8 mouse cellular contexts compared by ENCODE assay signal in the genomic region with DNA sequence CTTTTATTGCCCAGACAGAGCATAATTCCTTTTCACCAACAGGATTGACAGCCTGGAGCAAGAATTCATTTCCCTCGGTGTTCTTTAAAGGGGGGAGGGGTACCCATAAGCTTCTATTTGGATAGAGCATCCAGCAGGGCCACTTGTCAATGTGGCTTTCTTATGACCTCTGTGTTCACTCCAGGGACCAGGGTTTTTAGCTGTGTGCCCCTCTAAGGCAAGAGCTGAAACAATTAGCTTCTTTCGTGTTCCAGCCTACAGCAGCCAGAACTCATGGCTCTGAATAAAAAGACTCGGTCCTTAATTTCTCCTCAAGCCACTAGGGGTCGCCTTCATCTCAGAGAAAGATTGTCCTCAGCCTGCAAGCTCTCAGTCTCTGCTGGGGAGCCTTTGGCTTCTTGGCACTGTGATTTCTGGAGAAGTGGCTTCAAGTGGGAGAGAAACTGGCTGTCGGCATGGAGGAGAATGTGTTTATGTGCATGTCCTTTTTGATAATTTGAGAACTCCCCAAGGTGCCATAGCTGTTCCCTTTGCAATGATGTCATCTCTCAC. TPM values are rescaled to one million over a fixed set of nuclear protein-coding genes. Genes with fewer than 3 reads are reported as not detected.
A peak's percentile ranks its signal among the peaks of the same experiment; 100 is the strongest.
DNase-seq lines count a peak whose midpoint lies in the region; ATAC-seq and TF ChIP-seq lines count a peak whose summit lies in the region.

No protein-coding gene starts in this region.

- 9% methylated on average over 5 of the region's 5 CpGs for WGBS in bone marrow, adult 2 months
- WGBS in heart, embryonic 10.5 days: 10% methylated on average over 5 of the region's 5 CpGs
- 8% methylated on average over 5 of the region's 5 CpGs for WGBS in kidney, embryonic 14.5 days
- 6% methylated on average over 5 of the region's 5 CpGs for WGBS in limb, embryonic 14.5 days

- peak; percentile 83 for DNase-seq in A20 (ENCODE audit: low read depth, low spot score)
- peak; percentile 89 for DNase-seq in heart, embryonic 10.5 days (ENCODE audit: low spot score)
- peak; percentile 89 for DNase-seq in limb, embryonic 14.5 days (ENCODE audit: low spot score)
- peak; percentile 26 to 49 for DNase-seq in monocyte, adult 2 months (ENCODE audit: low read depth in 1 of 2, low spot score in 2 of 2)
- peak; percentile 55 to 67 for DNase-seq in spleen, postnatal 36 days (ENCODE audit: low spot score in 2 of 2)

- H3K27ac ChIP-seq in bone marrow, adult 2 months (ENCODE audit: control insufficient read depth, insufficient read depth, low read depth, low read length, poor library complexity): no peak overlapping the region
- no peak overlapping the region for H3K27ac ChIP-seq in embryonic fibroblast, embryonic 13.5 days (ENCODE audit: insufficient read depth, low read length)
- H3K27ac ChIP-seq in heart, embryonic 10.5 days: no peak overlapping the region
- no peak overlapping the region for H3K27ac ChIP-seq in kidney, embryonic 14.5 days (ENCODE audit: low read depth, low read length)
- H3K27ac ChIP-seq in limb, embryonic 14.5 days (replicated peaks; ENCODE audit: low read depth, low read length): 0 out of 2 replicates have a peak overlapping the region, but pooled peaks have one; percentile 74

- ATAC-seq in kidney, embryonic 14.5 days (ENCODE audit: low FRiP score, low TSS enrichment): peak; percentile 60
- peak; percentile 52; the same call in 1 of the 2 replicates for ATAC-seq in limb, embryonic 14.5 days (ENCODE audit: low FRiP score, low read depth)

- H3K4me1 ChIP-seq in bone marrow, adult 2 months (ENCODE audit: control insufficient read depth, insufficient read depth, low read length): no peaks in the 10 kb centered on the region
- H3K4me1 ChIP-seq in embryonic fibroblast, embryonic 13.5 days (ENCODE audit: control insufficient read depth, insufficient read depth, low read length): peaks cover 7% of the 10 kb centered on the region
- peaks cover 29% of the 10 kb centered on the region for H3K4me1 ChIP-seq in heart, embryonic 10.5 days
- H3K4me1 ChIP-seq in kidney, embryonic 14.5 days (ENCODE audit: control insufficient read depth, insufficient read depth, low read length): peaks cover 15% of the 10 kb centered on the region
- H3K4me1 ChIP-seq in limb, embryonic 14.5 days (ENCODE audit: control insufficient read depth, insufficient read depth, low read length): peaks cover 26% of the 10 kb centered on the region

- peaks cover 23% of the 10 kb centered on the region for H3K27me3 ChIP-seq in heart, embryonic 10.5 days (ENCODE audit: insufficient read depth, poor library complexity, severe bottlenecking)
- H3K27me3 ChIP-seq in kidney, embryonic 14.5 days (ENCODE audit: control insufficient read depth, insufficient read depth, low read length): no peaks in the 10 kb centered on the region
- no peaks in the 10 kb centered on the region for H3K27me3 ChIP-seq in limb, embryonic 14.5 days (ENCODE audit: control insufficient read depth, insufficient read depth, low read length)

- TF ChIP-seq POLR2A in bone marrow, adult 2 months (IDR thresholded peaks at IDR 0.05; ENCODE audit: borderline replicate concordance, control insufficient read depth, low read depth, low read length): no peak
- TF ChIP-seq POLR2A in embryonic fibroblast, embryonic 13.5 days (IDR thresholded peaks at IDR 0.05; ENCODE audit: low read depth, low read length): no peak; the same call in 1 of the 2 replicates
- no peak for TF ChIP-seq POLR2A in limb, embryonic 14.5 days (IDR thresholded peaks at IDR 0.05; ENCODE audit: borderline replicate concordance, extremely low read depth, insufficient read depth, insufficient read length)

- 0 out of 2 replicates have a peak overlapping the region, but pooled peaks have one; percentile 13 for H3K9ac ChIP-seq in kidney, embryonic 14.5 days (ENCODE audit: low read depth, low read length)
- H3K9ac ChIP-seq in limb, embryonic 14.5 days (ENCODE audit: low read depth, low read length, severe bottlenecking): no peak overlapping the region

- peak; percentile 51 for TF ChIP-seq CTCF in bone marrow, adult 2 months (IDR thresholded peaks at IDR 0.05; ENCODE audit: control insufficient read depth, insufficient read depth, low read length)
- peak; percentile 26; the same call in 1 of the 2 replicates for TF ChIP-seq CTCF in embryonic fibroblast, embryonic 13.5 days (IDR thresholded peaks at IDR 0.05; ENCODE audit: borderline replicate concordance, insufficient read depth, low read length)

- H3K4me3 ChIP-seq in bone marrow, adult 2 months (replicated peaks; ENCODE audit: control insufficient read depth, low read depth, low read length): no peak overlapping the region
- H3K4me3 ChIP-seq in embryonic fibroblast, embryonic 13.5 days (ENCODE audit: insufficient read depth, low read length): no peak overlapping the region
- peak overlapping the region; percentile 13 for H3K4me3 ChIP-seq in heart, embryonic 10.5 days
- H3K4me3 ChIP-seq in kidney, embryonic 14.5 days (ENCODE audit: low read length): no peak overlapping the region
- no peak overlapping the region for H3K4me3 ChIP-seq in limb, embryonic 14.5 days (replicated peaks; ENCODE audit: low read length)

- peaks cover 6% of the 10 kb centered on the region for H3K9me3 ChIP-seq in heart, embryonic 10.5 days
- H3K9me3 ChIP-seq in kidney, embryonic 14.5 days (ENCODE audit: control insufficient read depth, low read length): peaks cover 10% of the 10 kb centered on the region; the same call in 1 of the 2 replicates
- H3K9me3 ChIP-seq in limb, embryonic 14.5 days (ENCODE audit: control insufficient read depth, low read length): peaks cover 11% of the 10 kb centered on the region

- no peak overlapping the region for H3K4me2 ChIP-seq in kidney, embryonic 14.5 days (replicated peaks; ENCODE audit: low read depth, low read length)
- H3K4me2 ChIP-seq in limb, embryonic 14.5 days (replicated peaks; ENCODE audit: low read depth, low read length, severe bottlenecking): peak overlapping the region; percentile 31; the same call in 1 of the 2 replicates

- H3K36me3 ChIP-seq in heart, embryonic 10.5 days: no peaks in the 10 kb centered on the region
- no peaks in the 10 kb centered on the region for H3K36me3 ChIP-seq in kidney, embryonic 14.5 days (ENCODE audit: control insufficient read depth, insufficient read depth, low read length)
- H3K36me3 ChIP-seq in limb, embryonic 14.5 days (ENCODE audit: control insufficient read depth, insufficient read depth, low read length): no peaks in the 10 kb centered on the region

RNA-seq across cellular contexts. Expression of a gene that starts 1.6 kb away (rescaled TPM):
- polyA plus RNA-seq in bone marrow, adult 2 months (2011; ENCODE audit: insufficient read depth, insufficient read length, low replicate concordance, missing spikeins): 2.0 and 3.7 TPM in 2 replicates
- 60.0 and 62.1 TPM in 2 replicates for polyA plus RNA-seq in embryonic fibroblast, embryonic 13.5 days (2011; ENCODE audit: insufficient read length, low read depth, missing spikeins)
- 5.5 and 5.6 TPM in 2 replicates for polyA plus RNA-seq in heart, embryonic 10.5 days (2016; fragmentation: Nextera tagmentation; extraction: Ambion mirVana)
- 6.0 and 11.1 TPM in 2 replicates for polyA plus RNA-seq in kidney, embryonic 14.5 days (2014; fragmentation: Nextera tagmentation; extraction: Ambion mirVana)
- polyA plus RNA-seq in limb, embryonic 14.5 days (2012; rRNA removed): 121 and 124 TPM in 2 replicates
- polyA plus RNA-seq in limb, embryonic 14.5 days (2014; fragmentation: Nextera tagmentation; extraction: Ambion mirVana): 33.3 and 34.3 TPM in 2 replicates

RNA-seq across cellular contexts. Expression of a gene that starts 23.3 kb away (rescaled TPM):
- polyA plus RNA-seq in bone marrow, adult 2 months (2011; ENCODE audit: insufficient read depth, insufficient read length, low replicate concordance, missing spikeins): 3.0 TPM in 1 of 2 replicates, not detected in the other
- not detected in 2 replicates for polyA plus RNA-seq in embryonic fibroblast, embryonic 13.5 days (2011; ENCODE audit: insufficient read length, low read depth, missing spikeins)
- 0.63 and 2.0 TPM in 2 replicates for polyA plus RNA-seq in heart, embryonic 10.5 days (2016; fragmentation: Nextera tagmentation; extraction: Ambion mirVana)
- polyA plus RNA-seq in kidney, embryonic 14.5 days (2014; fragmentation: Nextera tagmentation; extraction: Ambion mirVana): 0.93 and 1.3 TPM in 2 replicates
- polyA plus RNA-seq in limb, embryonic 14.5 days (2012; rRNA removed): 1.8 and 2.5 TPM in 2 replicates
- 0.58 and 0.61 TPM in 2 replicates for polyA plus RNA-seq in limb, embryonic 14.5 days (2014; fragmentation: Nextera tagmentation; extraction: Ambion mirVana)

RNA-seq across cellular contexts. Expression of a gene that starts 26.2 kb away (rescaled TPM):
- 40.6 and 53.3 TPM in 2 replicates for polyA plus RNA-seq in bone marrow, adult 2 months (2011; ENCODE audit: insufficient read depth, insufficient read length, low replicate concordance, missing spikeins)
- polyA plus RNA-seq in embryonic fibroblast, embryonic 13.5 days (2011; ENCODE audit: insufficient read length, low read depth, missing spikeins): 22.9 and 27.9 TPM in 2 replicates
- 101 and 117 TPM in 2 replicates for polyA plus RNA-seq in heart, embryonic 10.5 days (2016; fragmentation: Nextera tagmentation; extraction: Ambion mirVana)
- polyA plus RNA-seq in kidney, embryonic 14.5 days (2014; fragmentation: Nextera tagmentation; extraction: Ambion mirVana): 107 and 136 TPM in 2 replicates
- polyA plus RNA-seq in limb, embryonic 14.5 days (2012; rRNA removed): 58.3 and 63.2 TPM in 2 replicates
- 73.8 and 87.6 TPM in 2 replicates for polyA plus RNA-seq in limb, embryonic 14.5 days (2014; fragmentation: Nextera tagmentation; extraction: Ambion mirVana)

RNA-seq across cellular contexts. Expression of a gene that starts 38.7 kb away (rescaled TPM):
- 1.7 and 1.8 TPM in 2 replicates for polyA plus RNA-seq in bone marrow, adult 2 months (2011; ENCODE audit: insufficient read depth, insufficient read length, low replicate concordance, missing spikeins)
- 5.2 and 7.4 TPM in 2 replicates for polyA plus RNA-seq in embryonic fibroblast, embryonic 13.5 days (2011; ENCODE audit: insufficient read length, low read depth, missing spikeins)
- 2.7 and 3.3 TPM in 2 replicates for polyA plus RNA-seq in heart, embryonic 10.5 days (2016; fragmentation: Nextera tagmentation; extraction: Ambion mirVana)
- polyA plus RNA-seq in kidney, embryonic 14.5 days (2014; fragmentation: Nextera tagmentation; extraction: Ambion mirVana): 2.6 and 3.2 TPM in 2 replicates
- 16.0 and 26.7 TPM in 2 replicates for polyA plus RNA-seq in limb, embryonic 14.5 days (2012; rRNA removed)
- 3.8 and 5.2 TPM in 2 replicates for polyA plus RNA-seq in limb, embryonic 14.5 days (2014; fragmentation: Nextera tagmentation; extraction: Ambion mirVana)

RNA-seq across cellular contexts. Expression of a gene that starts 38.8 kb away (rescaled TPM):
- not detected in 2 replicates for polyA plus RNA-seq in bone marrow, adult 2 months (2011; ENCODE audit: insufficient read depth, insufficient read length, low replicate concordance, missing spikeins)
- polyA plus RNA-seq in embryonic fibroblast, embryonic 13.5 days (2011; ENCODE audit: insufficient read length, low read depth, missing spikeins): 0.62 and 0.67 TPM in 2 replicates
- 1.7 and 1.9 TPM in 2 replicates for polyA plus RNA-seq in heart, embryonic 10.5 days (2016; fragmentation: Nextera tagmentation; extraction: Ambion mirVana)
- polyA plus RNA-seq in kidney, embryonic 14.5 days (2014; fragmentation: Nextera tagmentation; extraction: Ambion mirVana): 2.6 and 3.7 TPM in 2 replicates
- 0.40 and 0.63 TPM in 2 replicates for polyA plus RNA-seq in limb, embryonic 14.5 days (2012; rRNA removed)
- polyA plus RNA-seq in limb, embryonic 14.5 days (2014; fragmentation: Nextera tagmentation; extraction: Ambion mirVana): 4.0 and 4.3 TPM in 2 replicates

Comparison
In these comparisons a context has a peak if more than half of its experiments do, and no peak if none do; other contexts are left out.
1. DNase-seq: peak in every context shown above with its lines; median percentile 89 in heart, embryonic 10.5 days; 89 in limb, embryonic 14.5 days; 83 in A20; 61 in spleen, postnatal 36 days; 38 in monocyte, adult 2 months.